Mouse (Mus musculus): ENCODE measurements around the gene Ubxn4.
"Not testable (repeated sequence)": the region's sequence is repeated elsewhere in the genome, so short reads cannot be mapped to it uniquely, and the experiment has no call there.

Ubxn4 gene

DNA sequence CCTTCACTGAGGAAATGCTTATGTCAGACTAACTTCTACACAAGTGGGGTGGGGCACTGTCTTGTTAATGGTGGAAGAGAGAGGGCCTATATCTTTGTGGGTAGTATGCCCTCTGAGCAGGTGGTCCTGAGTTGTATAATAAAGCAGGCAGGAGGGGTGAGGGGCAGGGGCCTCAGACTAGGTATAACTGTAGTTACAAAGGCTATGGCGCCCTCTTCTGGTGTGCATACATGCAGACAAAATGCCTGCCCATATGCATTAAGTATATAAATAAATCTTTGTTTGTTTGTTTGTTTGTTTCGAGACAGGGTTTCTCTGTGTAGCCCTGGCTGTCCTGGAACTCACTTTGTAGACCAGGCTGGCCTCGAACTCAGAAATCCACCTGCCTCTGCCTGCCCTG is 65.3 kb downstream of the Ubxn4 start:
- DNase-seq (ENCODE audit: low read depth, low spot score) = no peak

DNA sequence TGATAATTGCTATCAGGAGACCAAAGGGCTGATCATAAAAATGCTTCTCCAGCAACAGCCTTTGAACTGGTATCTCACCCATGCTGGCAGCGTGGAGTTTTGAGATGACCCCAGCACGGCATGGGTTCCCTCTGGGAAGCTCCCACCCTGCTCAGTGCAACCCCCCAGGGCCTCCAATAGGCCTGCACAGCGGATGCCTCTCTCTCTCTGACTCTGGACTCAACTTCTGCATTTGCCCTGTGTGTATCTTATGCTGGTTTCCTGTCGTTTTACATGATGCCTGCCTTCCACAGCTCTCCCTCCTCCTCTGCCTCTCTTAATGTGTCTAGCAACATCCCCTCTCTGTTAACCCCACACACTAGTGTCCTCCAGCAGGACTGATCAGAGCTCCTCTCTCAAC is 70.9 kb downstream of the Ubxn4 start:
- no peak for DNase-seq (ENCODE audit: low read depth, low spot score)

DNA sequence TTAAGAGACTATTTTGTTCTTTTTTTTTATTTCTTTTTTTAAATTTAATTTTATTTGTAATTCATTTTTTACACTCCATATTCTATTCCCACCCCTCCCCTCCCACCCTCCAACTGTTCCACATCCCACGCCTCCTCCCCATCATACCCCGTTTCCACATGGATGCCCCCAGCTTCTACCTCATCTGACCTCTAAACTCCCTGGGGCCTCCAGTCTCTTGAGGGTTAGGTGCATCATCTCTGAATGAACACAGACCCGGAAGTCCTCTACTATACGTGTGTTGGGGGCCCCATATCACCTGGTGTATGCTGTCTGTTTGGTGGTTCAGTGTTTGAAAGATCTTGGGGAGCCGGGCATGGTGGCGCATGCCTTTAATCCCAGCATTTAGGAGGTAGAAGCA is 75.5 kb downstream of the Ubxn4 start:
- not testable (repeated sequence) for DNase-seq (ENCODE audit: low read depth, low spot score)

- DNase-seq (ENCODE audit: low read depth, low spot score) = no peak
Observed at GRCm38 (mm10) chr1:128323026-128323643, 79.4 kb downstream of the Ubxn4 start.

- no peak for DNase-seq (ENCODE audit: low read depth, low spot score)
Observed at GRCm38 (mm10) chr1:128324776-128325175, 81.0 kb downstream of the Ubxn4 start.

DNA sequence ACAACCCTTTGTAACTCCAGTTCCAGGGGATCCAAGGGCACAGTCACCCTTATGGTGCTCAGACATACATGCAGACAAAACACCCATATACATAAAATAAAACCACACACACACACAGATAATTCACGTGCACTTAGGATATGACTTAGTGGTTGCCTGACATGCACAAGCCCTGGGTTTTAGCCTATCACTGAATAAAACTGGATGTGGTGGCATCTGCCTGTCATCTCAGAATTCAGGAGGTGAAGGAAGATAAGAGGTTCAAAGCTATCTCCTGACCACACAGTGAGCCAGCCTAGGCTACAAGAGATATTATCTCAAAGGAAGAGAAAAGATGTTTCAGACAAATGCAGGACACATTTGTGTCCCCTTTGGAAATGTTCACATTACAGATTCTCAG is 83.4 kb downstream of the Ubxn4 start:
- peak; percentile 26 for DNase-seq (ENCODE audit: low read depth, low spot score)

DNA sequence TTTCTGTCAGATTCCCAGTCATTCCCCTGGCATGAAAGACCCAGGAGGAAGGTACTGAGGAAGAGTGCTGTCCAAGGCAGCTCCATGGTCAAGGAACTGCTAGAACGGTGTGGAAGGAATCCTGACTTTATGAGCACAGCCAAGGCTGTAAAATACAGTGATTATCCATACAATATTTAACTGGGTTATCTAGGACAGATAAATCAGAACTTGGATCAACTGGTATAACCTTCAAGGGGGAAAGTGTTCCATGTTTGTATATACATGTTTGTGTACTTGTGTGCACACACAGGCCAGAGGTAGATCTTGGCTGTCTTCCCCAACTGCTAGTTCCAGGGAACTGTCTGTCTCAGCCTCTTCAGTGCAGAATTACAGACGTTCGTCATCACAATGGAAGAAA is 84.5 kb downstream of the Ubxn4 start, which contains the start of gene Lct:
Lct (minus strand) TSS at position 101 of the 400 bp plus-strand sequence.
- no peak for DNase-seq (ENCODE audit: low read depth, low spot score)

All from CD4-positive helper T cell, adult 2 months (primary cell).